ENCODE assay signal across 19 mouse cellular contexts in the genomic region with DNA sequence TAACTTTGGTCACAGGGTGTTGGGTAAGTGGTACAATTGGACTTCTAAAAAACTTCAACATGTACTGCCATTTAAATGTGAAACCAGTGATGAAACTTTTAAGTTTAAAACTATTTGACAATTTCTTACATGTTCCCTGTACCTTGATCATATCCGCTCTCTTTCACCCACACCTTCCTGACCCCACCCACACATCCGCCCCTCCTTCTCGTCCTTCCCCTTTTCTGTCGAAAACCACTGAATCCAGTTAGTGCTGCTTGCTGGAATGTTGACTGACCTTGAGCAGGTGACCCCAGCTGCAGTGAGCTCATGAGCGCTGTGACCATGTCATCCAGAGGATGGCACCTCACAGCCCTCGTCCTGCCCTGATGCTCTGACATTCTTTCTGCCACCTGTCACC. TPM values are rescaled to one million over a fixed set of nuclear protein-coding genes. Genes with fewer than 3 reads are reported as not detected.
DNase-seq lines count a peak whose midpoint lies in the region; ATAC-seq and TF ChIP-seq lines count a peak whose summit lies in the region.
"Had no signal": no experiment of that assay in that cellular context is flagged by ENCODE, and none has a peak within 500 bp of the region (broad histone marks: within the 10 kb centered on the region; RNA-seq: fewer than 3 reads in every experiment).

No protein-coding gene starts in this region.

- no peak overlapping the region for H3K4me3 ChIP-seq in kidney, adult 2 months (ENCODE audit: insufficient read depth, low read depth, low read length)
- no peak overlapping the region for H3K4me3 ChIP-seq in liver, embryonic 15.5 days (replicated peaks)
- H3K4me3 ChIP-seq: embryonic facial prominence, embryonic 12.5 days; heart, embryonic 10.5 days; midbrain, embryonic 15.5 days had no signal

- 79% methylated on average over 6 of the region's 6 CpGs for WGBS in kidney, adult 2 months
- 56% methylated on average over 6 of the region's 6 CpGs for WGBS in liver, embryonic 15.5 days (ENCODE audit: insufficient replicate concordance)

- no peak overlapping the region for H3K4me2 ChIP-seq in liver, embryonic 15.5 days
- H3K4me2 ChIP-seq: embryonic facial prominence, embryonic 12.5 days; midbrain, embryonic 15.5 days had no signal

- no peak overlapping the region for H3K9ac ChIP-seq in liver, embryonic 15.5 days
- H3K9ac ChIP-seq: embryonic facial prominence, embryonic 12.5 days; midbrain, embryonic 15.5 days had no signal

- DNase-seq in kidney, adult 2 months: peak; percentile 7
- DNase-seq in kidney, postnatal 10 days: no peak
- peak; percentile 42 for DNase-seq in 416B (ENCODE audit: low read depth)
- DNase-seq in R1 (ENCODE audit: low read depth, low spot score): peak; percentile 67
- DNase-seq in right cerebral cortex, adult 2 months (ENCODE audit: low spot score in 2 of 2): no peak
- DNase-seq in embryo, embryonic 9.5 days (ENCODE audit: extremely low spot score): no peak
- DNase-seq in testis, postnatal 14 days (ENCODE audit: low spot score): no peak
- DNase-seq: adrenal gland, postnatal 36 days; cerebellum, postnatal 25 days; gastrocnemius, postnatal 14 days; layer of hippocampus, adult 9-11 months; lung, postnatal 14 days; right cerebral cortex, postnatal 14 days had no signal

- no peaks in the 10 kb centered on the region for H3K4me1 ChIP-seq in kidney, adult 2 months (ENCODE audit: control insufficient read depth, insufficient read depth, low read length)
- H3K4me1 ChIP-seq in liver, embryonic 15.5 days (replicated peaks): peaks cover 51% of the 10 kb centered on the region
- H3K4me1 ChIP-seq: embryonic facial prominence, embryonic 12.5 days; midbrain, embryonic 15.5 days had no signal

- no peak for TF ChIP-seq CTCF in kidney, adult 2 months (conservative IDR thresholded peaks at IDR 0.05; ENCODE audit: insufficient read depth, insufficient read length, low read depth, low read length)

- no peak for ATAC-seq in liver, embryonic 15.5 days (ENCODE audit: insufficient read depth)
- ATAC-seq: hindbrain, embryonic 16.5 days; midbrain, embryonic 15.5 days had no signal

- no peaks in the 10 kb centered on the region for H3K9me3 ChIP-seq in liver, embryonic 15.5 days (replicated peaks)
- H3K9me3 ChIP-seq: embryonic facial prominence, embryonic 12.5 days; heart, embryonic 10.5 days; midbrain, embryonic 15.5 days had no signal

- no peaks in the 10 kb centered on the region for H3K27me3 ChIP-seq in kidney, adult 2 months (replicated peaks; ENCODE audit: control insufficient read depth, insufficient read depth, low read length)
- H3K27me3 ChIP-seq in liver, embryonic 15.5 days: no peaks in the 10 kb centered on the region
- H3K27me3 ChIP-seq: embryonic facial prominence, embryonic 12.5 days; midbrain, embryonic 15.5 days had no signal

- H3K27ac ChIP-seq in kidney, adult 2 months (ENCODE audit: insufficient read depth, low read depth, low read length): no peak overlapping the region
- peak overlapping the region; percentile 2; the same call in 1 of the 2 replicates for H3K27ac ChIP-seq in liver, embryonic 15.5 days (replicated peaks)
- H3K27ac ChIP-seq: embryonic facial prominence, embryonic 12.5 days; heart, embryonic 10.5 days; kidney, postnatal 0 days; midbrain, embryonic 15.5 days had no signal

- no peak for TF ChIP-seq POLR2A in kidney, adult 2 months (IDR thresholded peaks at IDR 0.05; ENCODE audit: low read depth, low read length)

- no peaks in the 10 kb centered on the region for H3K36me3 ChIP-seq in kidney, adult 2 months (ENCODE audit: control insufficient read depth, insufficient read depth, low read length)
- H3K36me3 ChIP-seq in liver, embryonic 15.5 days (replicated peaks): peaks cover 97% of the 10 kb centered on the region
- H3K36me3 ChIP-seq: embryonic facial prominence, embryonic 12.5 days; midbrain, embryonic 15.5 days had no signal

RNA-seq across cellular contexts. Expression of a gene that starts 25.0 kb away (rescaled TPM):
- polyA plus RNA-seq in kidney, adult 2 months (2012; rRNA removed): 6.3 and 8.0 TPM in 2 replicates
- 41.3 and 46.3 TPM in 2 replicates for polyA plus RNA-seq in liver, embryonic 15.5 days (2015; fragmentation: Nextera tagmentation; extraction: Ambion mirVana)

Comparison
In these comparisons a context has a peak if more than half of its experiments do, and no peak if none do; other contexts are left out.
1. DNase-seq: peak in kidney, adult 2 months (single experiment), 416B (single experiment) and R1 (single experiment); none in kidney, postnatal 10 days (single experiment), right cerebral cortex, adult 2 months (0 of 2), embryo, embryonic 9.5 days (single experiment) and testis, postnatal 14 days (single experiment).